Mouse (Mus musculus): ENCODE results near the gene Pdilt.

DNA sequence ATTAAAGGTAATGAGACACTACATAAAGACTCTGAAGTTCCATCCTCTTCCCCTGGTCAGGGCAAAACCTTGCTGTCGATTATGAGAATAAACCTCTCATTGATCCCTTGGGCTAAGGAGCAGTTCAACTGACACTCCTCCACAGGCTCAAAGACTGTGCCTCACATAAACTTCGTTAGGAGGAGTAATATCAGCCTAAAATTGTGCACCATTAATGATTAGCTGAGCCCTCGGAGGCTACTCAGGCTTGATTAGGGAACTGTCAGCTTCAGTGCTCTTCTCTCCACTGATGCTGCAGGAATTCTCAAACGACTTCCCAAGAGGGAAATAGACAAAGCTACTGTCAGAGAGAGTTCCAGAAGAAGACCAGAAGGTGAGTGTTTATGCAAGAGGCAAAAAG lies 38.2 kb upstream of the Pdilt start:
- no peak for TF ChIP-seq CTCF (IDR thresholded peaks at IDR 0.05; ENCODE audit: borderline replicate concordance, control insufficient read depth, extremely low read depth, insufficient read depth, low read length, poor library complexity)
- no peak for TF ChIP-seq POLR2A (IDR thresholded peaks at IDR 0.05; ENCODE audit: control insufficient read depth, extremely low read depth, insufficient read depth, low read length, poor library complexity)
